Mouse (Mus musculus) CH12.LX (cell line): ENCODE data around the gene Gm20388. TPM values are rescaled to one million over a fixed set of nuclear protein-coding genes. Genes with fewer than 3 reads are reported as not detected.

Experiments used
- DNase-seq: peaks from one replicate; pipeline ENCODE4 v3.0.0-alpha.2; 2013; ENCODE audit errors: extremely low read depth
- H3K27ac ChIP-seq: 2 replicates; pipeline ENCODE4 v1.5.1; 2012; ENCODE audit warnings: low read depth, mild to moderate bottlenecking, control low read depth, moderate library complexity; ENCODE audit not compliant: insufficient read depth
- H3K27me3 ChIP-seq: replicated peaks from 2 replicates; pipeline ENCODE3; 2012; ENCODE audit warnings: inconsistent platforms
- H3K36me3 ChIP-seq, 2 experiments: replicated peaks in 1 of 2; 2 replicates each; pipeline versions ENCODE3 to v1.6.1; 2012; ENCODE audit warnings: inconsistent platforms in 1 of 2, low read length in 1 of 2, mild to moderate bottlenecking in 1 of 2, mixed read lengths in 1 of 2, moderate library complexity in 1 of 2; ENCODE audit not compliant: control insufficient read depth in 1 of 2, insufficient read depth in 1 of 2
- H3K4me1 ChIP-seq, 2 experiments: 2 replicates each; pipeline ENCODE4 v1.6.1; 2012; ENCODE audit warnings: inconsistent platforms in 1 of 2, moderate library complexity in 1 of 2; ENCODE audit not compliant: insufficient read depth in 2 of 2, control insufficient read depth in 1 of 2
- H3K4me2 ChIP-seq: 2 replicates; pipeline ENCODE4 v1.6.1; 2012; ENCODE audit warnings: low read depth, mild to moderate bottlenecking, control low read depth; ENCODE audit not compliant: poor library complexity, insufficient read depth, severe bottlenecking
- H3K4me3 ChIP-seq, 3 experiments: fragments of 150-350 bp in 1 of 3; sonication (generic) in 1 of 3; replicated peaks in 1 of 3; 2 replicates each; pipeline versions ENCODE3 to v1.5.1; 2011 to 2012; ENCODE audit warnings: low read depth in 2 of 3, low read length in 2 of 3, mild to moderate bottlenecking in 2 of 3, moderate library complexity in 2 of 3, control low read depth in 1 of 3, improper control_type of control experiment in 1 of 3, inconsistent platforms in 1 of 3, mixed read lengths in 1 of 3; ENCODE audit not compliant: poor library complexity in 1 of 3
- H3K79me2 ChIP-seq: replicated peaks from 2 replicates; pipeline ENCODE4 v1.6.1; 2012; ENCODE audit warnings: mild to moderate bottlenecking, moderate library complexity; ENCODE audit not compliant: control insufficient read depth, poor library complexity, insufficient read depth, severe bottlenecking; ENCODE audit errors: extremely low read depth
- H3K9ac ChIP-seq: 2 replicates; pipeline ENCODE4 v1.6.1; 2012; ENCODE audit warnings: low read depth, mild to moderate bottlenecking, control low read depth, moderate library complexity; ENCODE audit not compliant: insufficient read depth
- H3K9me3 ChIP-seq: replicated peaks from 2 replicates; pipeline ENCODE3; 2012; ENCODE audit warnings: low read length, inconsistent platforms, mixed read lengths
- BHLHE40 ChIP-seq: IDR thresholded peaks from 2 replicates; pipeline ENCODE4 v1.6.1; 2011; ENCODE audit warnings: mild to moderate bottlenecking, low read depth, low read length, improper control_type of control experiment
- ELF1 ChIP-seq: IDR thresholded peaks from 2 replicates; pipeline ENCODE4 v1.6.1; 2014; ENCODE audit warnings: low read depth, mild to moderate bottlenecking, inconsistent platforms, low read length, improper control_type of control experiment
- ETS1 ChIP-seq: conservative IDR thresholded peaks from 2 replicates; pipeline ENCODE4 v1.6.1; 2012; ENCODE audit warnings: low read depth, mild to moderate bottlenecking, inconsistent platforms, low read length, improper control_type of control experiment, moderate library complexity
- KAT2A ChIP-seq: IDR thresholded peaks from 2 replicates; pipeline ENCODE4 v1.6.1; 2012; ENCODE audit warnings: low read length, improper control_type of control experiment, inconsistent platforms; ENCODE audit not compliant: insufficient replicate concordance
- MAFK ChIP-seq: IDR thresholded peaks from 2 replicates; pipeline ENCODE4 v1.6.1; 2011; ENCODE audit warnings: low read length, improper control_type of control experiment; ENCODE audit not compliant: insufficient replicate concordance
- MAZ ChIP-seq: IDR thresholded peaks from 2 replicates; pipeline ENCODE4 v1.6.1; 2012; ENCODE audit warnings: low read depth, mild to moderate bottlenecking, inconsistent platforms, low read length, improper control_type of control experiment, moderate library complexity
- MEF2A ChIP-seq: IDR thresholded peaks from 2 replicates; pipeline ENCODE4 v1.6.1; 2014; ENCODE audit warnings: low read depth, mild to moderate bottlenecking, inconsistent platforms, low read length, improper control_type of control experiment, borderline replicate concordance
- MXI1 ChIP-seq: IDR thresholded peaks from 2 replicates; pipeline ENCODE4 v1.6.1; 2011; ENCODE audit warnings: mild to moderate bottlenecking, low read depth, low read length, improper control_type of control experiment
- NELFE ChIP-seq: IDR thresholded peaks from 2 replicates; pipeline ENCODE4 v1.6.1; 2011; ENCODE audit warnings: low read depth, low read length, improper control_type of control experiment
- NRF1 ChIP-seq: IDR thresholded peaks from 2 replicates; pipeline ENCODE4 v1.6.1; 2014; ENCODE audit warnings: low read depth, mild to moderate bottlenecking, inconsistent platforms, low read length, improper control_type of control experiment, moderate library complexity
- PAX5 ChIP-seq: IDR thresholded peaks from 2 replicates; pipeline ENCODE4 v1.6.1; 2012; ENCODE audit warnings: low read length, inconsistent platforms, mixed read lengths
- POLR2A ChIP-seq: IDR thresholded peaks from 2 replicates; pipeline ENCODE4 v1.6.1; 2011; ENCODE audit warnings: low read depth, mild to moderate bottlenecking, improper control_type of control experiment, low read length
- POLR2AphosphoS2 ChIP-seq: IDR thresholded peaks from 2 replicates; pipeline ENCODE4 v1.6.1; 2011; ENCODE audit warnings: low read depth, low read length, improper control_type of control experiment
- RCOR1 ChIP-seq: conservative IDR thresholded peaks from 2 replicates; pipeline ENCODE4 v1.6.1; 2012; ENCODE audit warnings: low read depth, mild to moderate bottlenecking, inconsistent platforms, low read length, improper control_type of control experiment
- SMC3 ChIP-seq: IDR thresholded peaks from 2 replicates; pipeline ENCODE4 v1.6.1; 2011; ENCODE audit warnings: low read depth, low read length, improper control_type of control experiment
- TBP ChIP-seq: conservative IDR thresholded peaks from 2 replicates; pipeline ENCODE4 v1.6.1; 2011; ENCODE audit warnings: low read depth, low read length, improper control_type of control experiment
- TCF12 ChIP-seq: IDR thresholded peaks from 2 replicates; pipeline ENCODE4 v1.6.1; 2014; ENCODE audit warnings: low read depth, mild to moderate bottlenecking, inconsistent platforms, low read length, improper control_type of control experiment
- UBTF ChIP-seq: IDR thresholded peaks from 2 replicates; pipeline ENCODE4 v1.6.1; 2012; ENCODE audit warnings: low read depth, mild to moderate bottlenecking, inconsistent platforms, low read length, improper control_type of control experiment, moderate library complexity
- USF1 ChIP-seq: IDR thresholded peaks from 2 replicates; pipeline ENCODE4 v1.6.1; 2014; ENCODE audit warnings: low read depth, mild to moderate bottlenecking, inconsistent platforms, low read length, improper control_type of control experiment
- USF2 ChIP-seq: conservative IDR thresholded peaks from 2 replicates; pipeline ENCODE4 v1.6.1; 2011; ENCODE audit warnings: low read depth, low read length, improper control_type of control experiment
- ZC3H11A ChIP-seq: IDR thresholded peaks from 2 replicates; pipeline ENCODE4 v1.6.1; 2012; ENCODE audit warnings: low read depth, mild to moderate bottlenecking, inconsistent platforms, low read length, improper control_type of control experiment
- ZMIZ1 ChIP-seq: IDR thresholded peaks from 2 replicates; pipeline ENCODE4 v1.6.1; 2012; ENCODE audit warnings: low read depth, mild to moderate bottlenecking, inconsistent platforms, low read length, improper control_type of control experiment
- ZNF384 ChIP-seq: IDR thresholded peaks from 2 replicates; pipeline ENCODE4 v1.6.1; 2012; ENCODE audit warnings: low read depth, low read length, improper control_type of control experiment, inconsistent platforms
- dilution Hi-C: fragments of 300-500 bp; cut with MboI; formaldehyde crosslinking; loops from 2 replicates; pipeline ENCODE4 v1.14.3; 2020; ENCODE audit warnings: low sequenced_read_pairs; ENCODE audit not compliant: extremely low pct_unique_long_range_greater_than_20kb, extremely low pct_ligation_motif_present
- in situ Hi-C: fragments of 300-500 bp; cut with MboI; formaldehyde crosslinking; loops from 3 replicates; pipeline ENCODE4 v1.14.3; 2019; ENCODE audit warnings: low sequenced_read_pairs, low pct_ligation_motif_present, low pct_unique_long_range_greater_than_20kb, mixed read lengths
- polyA plus RNA-seq: library from polyadenylated mRNA; unstranded; fragments of >175 nt; gene quantifications from 2 replicates; pipeline ENCODE4 v1.2.1, GENCODE M21; 2012; ENCODE audit warnings: low read depth; ENCODE audit not compliant: insufficient read length
- total RNA-seq, 2 experiments: library from RNA; depleted of rRNA; stranded (reverse); fragments of 300-350 nt in 1 of 2; fragments of >200 nt in 1 of 2; gene quantifications; 2 replicates each; pipeline ENCODE4 v1.2.3; 2012 to 2014

Gm20388 gene
- total and polyA plus RNA-seq, 3 experiments, result 14.8 to 26.3 (median 22.2) TPM

- TF ChIP-seq SMC3, result no peak
- no peak for TF ChIP-seq UBTF
- no peak for TF ChIP-seq MEF2A
- TF ChIP-seq ZNF384, result no peak
- no peak for TF ChIP-seq MAZ
- TF ChIP-seq USF2, result no peak
- no peak for TF ChIP-seq RCOR1
- no peak for TF ChIP-seq KAT2A
- no peak for TF ChIP-seq ZMIZ1
- TF ChIP-seq POLR2AphosphoS2, result no peak
- TF ChIP-seq MAFK, result no peak
- no peak for TF ChIP-seq TCF12
- TF ChIP-seq PAX5, result no peak
- TF ChIP-seq TBP, result no peak
- TF ChIP-seq NRF1, result no peak
- no peak for TF ChIP-seq ZC3H11A
- no peak for TF ChIP-seq ETS1
- TF ChIP-seq ELF1, result no peak
- no peak for TF ChIP-seq USF1
- no peak for TF ChIP-seq POLR2A
- Histone ChIP-seq H3K9me3 (no peaks in the 10 kb centered on the region), H3K79me2 (no peaks in the 10 kb centered on the region), H3K27me3 (peaks cover 5% of the 10 kb centered on the region), H3K27ac (no peak overlapping the region), H3K36me3 (no peaks in the 10 kb centered on the region), H3K4me2 (no peak overlapping the region), H3K4me3 (no peak overlapping the region), H3K4me1 (peaks cover 10 to 34% of the 10 kb centered on the region in 2 experiments), H3K9ac (no peak overlapping the region)
- in situ Hi-C loops, result no loop called here
- no peak for DNase-seq
- dilution Hi-C loops, result no loop called here
These were observed 2201.1 kb downstream of the Gm20388 start for GRCm38 (mm10) chr8:122111745-122112144.

DNA sequence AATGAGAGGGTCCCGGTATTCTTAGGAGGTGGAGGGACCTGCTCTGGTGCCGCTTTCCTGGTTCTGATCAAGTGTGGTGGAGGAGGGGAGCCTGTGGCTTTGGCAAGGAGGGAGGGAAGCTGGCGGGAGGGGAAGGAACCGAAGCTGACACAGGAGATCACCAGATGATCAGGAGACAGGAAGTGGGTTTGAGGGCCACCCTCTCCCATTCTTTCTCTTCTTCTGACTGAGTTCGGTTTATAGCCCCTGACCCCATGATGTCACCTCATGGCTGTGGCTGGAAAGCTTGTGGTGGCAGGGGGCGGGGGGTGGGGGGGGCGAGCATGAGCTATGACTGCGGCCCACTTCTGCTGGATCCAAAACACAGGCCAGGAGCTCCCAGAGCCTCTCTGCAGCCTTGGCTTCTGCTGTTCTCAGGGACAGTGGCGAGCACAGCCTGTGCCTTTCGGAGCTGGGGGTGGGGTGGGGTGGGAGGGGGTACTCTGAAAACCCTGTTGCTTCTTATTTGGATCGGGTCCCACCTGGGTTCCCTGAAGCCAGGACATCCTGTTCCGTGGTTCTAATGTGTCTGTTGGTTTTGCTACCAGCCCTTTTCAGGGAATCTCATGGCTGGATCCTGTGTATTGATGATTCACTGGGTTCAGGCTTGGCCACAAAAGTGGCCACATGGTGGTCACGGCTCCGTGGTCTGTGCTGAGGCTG is 2201.8 kb downstream of the Gm20388 start:
- Histone ChIP-seq H3K27ac (no peak overlapping the region), H3K79me2 (no peaks in the 10 kb centered on the region), H3K4me1 (peaks cover 10 to 34% of the 10 kb centered on the region in 2 experiments), H3K4me2 (no peak overlapping the region), H3K36me3 (no peaks in the 10 kb centered on the region), H3K27me3 (peaks cover 5% of the 10 kb centered on the region), H3K4me3 (no peak overlapping the region), H3K9ac (no peak overlapping the region), H3K9me3 (no peaks in the 10 kb centered on the region)
- dilution Hi-C loops, result no loop called here
- TF ChIP-seq ZC3H11A, result no peak
- no peak for TF ChIP-seq MXI1
- TF ChIP-seq NELFE, result no peak
- no peak for TF ChIP-seq KAT2A
- peak; percentile 52 for TF ChIP-seq BHLHE40
- peak; percentile 38; the same call in 1 of the 2 replicates for TF ChIP-seq ETS1
- TF ChIP-seq USF1, result no peak
- peak; percentile 62 for DNase-seq
- in situ Hi-C loops, result no loop called here
